Mouse (Mus musculus): ENCODE data around the gene Tcp10c.
"Not testable (repeated sequence)": the region's sequence is repeated elsewhere in the genome, so short reads cannot be mapped to it uniquely, and the experiment has no call there.

DNA sequence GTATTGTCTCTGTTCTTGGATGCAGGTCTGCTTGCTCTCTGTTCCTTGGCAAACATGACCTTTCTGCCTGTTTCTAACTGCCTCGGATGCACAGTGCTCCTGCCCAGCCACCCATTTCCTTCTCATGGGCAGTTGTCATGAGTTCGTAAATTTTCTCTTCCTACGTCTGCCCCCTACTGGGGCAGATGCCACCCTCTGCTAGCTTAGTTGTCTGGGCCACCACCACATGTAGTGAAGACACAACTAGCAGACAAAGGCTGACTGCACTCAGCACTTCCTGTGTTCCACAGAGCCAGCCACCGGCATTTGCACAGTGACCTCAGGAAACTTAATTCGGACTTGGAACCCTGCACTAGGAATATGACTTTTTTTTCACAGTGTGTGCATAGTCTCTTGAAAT, 9.4 kb downstream of the Tcp10c start:
- not testable (repeated sequence) for TF ChIP-seq CTCF (IDR thresholded peaks at IDR 0.05; ENCODE audit: low read depth, low read length); POLR2A (IDR thresholded peaks at IDR 0.05; ENCODE audit: borderline replicate concordance, low read depth, low read length)

Measured in bone marrow macrophage, adult 2 months (primary cell).